Mouse (Mus musculus) thymus, adult 2 months (tissue): ENCODE measurements around the gene Net1.

Experiments
- CTCF ChIP-seq: fragments of 200-500 bp; IDR thresholded peaks from 2 replicates; pipeline ENCODE4 v1.5.1; 2012; ENCODE audit warnings: mild to moderate bottlenecking, control low read depth, low read length, moderate library complexity, borderline replicate concordance; ENCODE audit not compliant: control insufficient read depth, poor library complexity, insufficient read depth; ENCODE audit errors: extremely low read depth
- POLR2A ChIP-seq: fragments of 200-500 bp; IDR thresholded peaks from 2 replicates; pipeline ENCODE4 v1.6.1; 2012; ENCODE audit warnings: mild to moderate bottlenecking, low read length, control low read depth, moderate library complexity; ENCODE audit not compliant: control insufficient read depth, poor library complexity, insufficient read depth; ENCODE audit errors: extremely low read depth

- TF ChIP-seq CTCF: no peak
- no peak for TF ChIP-seq POLR2A
Observed at GRCm38 (mm10) chr13:3945249-3945648, 27.2 kb upstream of the Net1 start, which contains the start of gene Ucn3.
